Comparison of ENCODE assay signal across 10 mouse cellular contexts in the genomic region with DNA sequence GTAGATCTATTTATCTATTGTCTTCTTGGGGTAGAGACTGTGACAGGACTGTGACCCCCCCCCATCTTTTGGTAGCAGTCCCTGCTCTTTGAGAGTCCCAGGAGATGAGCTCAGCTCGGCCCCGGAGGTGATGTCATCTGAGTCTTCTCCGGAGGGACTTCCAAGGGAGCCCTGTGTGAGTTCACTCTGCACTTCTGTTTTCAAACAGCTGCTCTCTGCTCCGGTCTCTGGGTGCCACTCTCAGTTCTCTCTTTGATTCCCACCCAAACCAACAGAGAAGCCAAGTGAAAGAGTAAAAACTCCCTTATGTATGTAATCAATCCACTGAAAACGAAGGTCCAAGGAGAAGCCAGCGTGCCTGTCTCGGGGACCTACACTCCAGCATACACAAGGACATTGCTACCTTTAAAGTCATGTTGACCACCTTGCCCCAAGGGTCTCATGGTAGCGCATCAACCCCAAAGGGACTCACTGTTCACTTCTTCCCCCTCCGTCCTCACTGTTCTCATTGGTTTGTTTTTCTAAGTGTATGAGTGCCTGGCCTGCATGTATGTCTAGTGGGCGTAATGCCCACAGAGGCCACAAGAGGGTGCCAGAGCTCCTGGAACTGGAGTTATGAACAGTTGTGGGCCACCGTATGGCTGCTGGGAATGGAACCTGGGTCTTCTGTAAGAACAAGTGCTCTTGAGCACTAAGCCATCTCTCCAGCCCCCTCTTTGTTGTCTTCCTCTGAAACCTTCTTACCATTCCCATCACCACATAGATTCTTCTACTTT. TPM values are rescaled to one million over a fixed set of nuclear protein-coding genes. Genes with fewer than 3 reads are reported as not detected.
A peak's percentile ranks its signal among the peaks of the same experiment; 100 is the strongest.
DNase-seq lines count a peak whose midpoint lies in the region; ATAC-seq and TF ChIP-seq lines count a peak whose summit lies in the region.
"Had no signal": no experiment of that assay in that cellular context is flagged by ENCODE, and none has a peak within 500 bp of the region (broad histone marks: within the 10 kb centered on the region; RNA-seq: fewer than 3 reads in every experiment).

No protein-coding gene starts in this region.

- peak; percentile 24 to 59 for DNase-seq in adrenal gland, adult (ENCODE audit: inconsistent age in 2 of 2, low spot score in 1 of 2)
- no peak for DNase-seq in adrenal gland, postnatal 4 days (ENCODE audit: low spot score in 2 of 2)
- peak in 1 of 2 experiments; percentile 20 for DNase-seq in left cerebral cortex, adult 2 months (ENCODE audit: extremely low spot score in 1 of 2, low spot score in 2 of 2)
- DNase-seq in left cerebral cortex, postnatal 36 days (ENCODE audit: low spot score in 2 of 2), result no peak
- peak; percentile 33 for DNase-seq in c-Kit-positive CD71-positive TER-119-negative erythroid progenitor cells, embryonic 14.5 days (ENCODE audit: low read depth)
- DNase-seq in limb, embryonic 11.5 days (ENCODE audit: low spot score), result peak; percentile 71
- peak; percentile 68 for DNase-seq in retina, embryonic 14.5 days (ENCODE audit: low spot score)
- DNase-seq in gastrocnemius, postnatal 4 days (ENCODE audit: low spot score in 2 of 2), result no peak

- no peaks in the 10 kb centered on the region for H3K27me3 ChIP-seq in limb, embryonic 11.5 days (ENCODE audit: control insufficient read depth, insufficient read depth, low read length)

- 78% methylated on average over 11 of the region's 11 CpGs for WGBS in limb, embryonic 11.5 days

- H3K27ac ChIP-seq in left cerebral cortex, adult 2 months, result no peak overlapping the region
- no peak overlapping the region for H3K27ac ChIP-seq in limb, embryonic 11.5 days (replicated peaks; ENCODE audit: low read depth, low read length)

- intact Hi-C loops in left cerebral cortex, adult 2 months (cut with DNase I), result loop anchor here (1.0 to 10.0 kb wide), 4 partner anchors 77 to 455 kb away; no protein-coding TSS in a partner anchor
- intact Hi-C loops in left cerebral cortex, postnatal 36 days (cut with DNase I), result loop anchor here (1.0 to 5.0 kb wide), 4 partner anchors 48 to 109 kb away; no protein-coding TSS in a partner anchor

- H3K36me3 ChIP-seq in limb, embryonic 11.5 days (ENCODE audit: control insufficient read depth, insufficient read depth, low read length), result no peaks in the 10 kb centered on the region

- H3K4me3 ChIP-seq in left cerebral cortex, adult 2 months, result no peak overlapping the region
- H3K4me3 ChIP-seq in limb, embryonic 11.5 days (ENCODE audit: low read depth, low read length), result no peak overlapping the region

- H3K9me3 ChIP-seq in limb, embryonic 11.5 days (ENCODE audit: control insufficient read depth, low read length), result no peaks in the 10 kb centered on the region

- H3K4me1 ChIP-seq in limb, embryonic 11.5 days (ENCODE audit: control insufficient read depth, insufficient read depth, low read length), result no peaks in the 10 kb centered on the region

- TF ChIP-seq CTCF in left cerebral cortex, adult 2 months (IDR thresholded peaks at IDR 0.05), result peak; percentile 52

- H3K9ac ChIP-seq in limb, embryonic 11.5 days (ENCODE audit: low read length), result no peak overlapping the region

- ATAC-seq in limb, embryonic 11.5 days (ENCODE audit: insufficient number of reproducible peaks, low FRiP score, low TSS enrichment, low read depth), result no peak

- no peak overlapping the region for H3K4me2 ChIP-seq in limb, embryonic 11.5 days (ENCODE audit: low read depth, severe bottlenecking)

RNA-seq across cellular contexts. Expression of gene Tmprss13, which starts 19.5 kb away (rescaled TPM):
- under 1 TPM; 0.17 to 0.28 TPM for total RNA-seq in adrenal gland, postnatal 4 days (2021)
- total RNA-seq in left cerebral cortex, adult 2 months (2021), result not detected
- not detected for total RNA-seq in left cerebral cortex, postnatal 36 days (2021)
- 0.63 and 0.77 TPM in 2 replicates for polyA plus RNA-seq in limb, embryonic 11.5 days (2014; fragmentation: Nextera tagmentation; extraction: Ambion mirVana)
- under 1 TPM; 0.12 to 0.26 TPM for total RNA-seq in gastrocnemius, postnatal 4 days (2021)
- polyA plus RNA-seq: C2C12; large intestine, adult 2 months had no signal

RNA-seq across cellular contexts. Expression of gene Il10ra, which starts 30.5 kb away (rescaled TPM):
- 1 to 10 TPM; 2.6 to 2.7 TPM for total RNA-seq in adrenal gland, postnatal 4 days (2021)
- total RNA-seq in left cerebral cortex, adult 2 months (2021), result 1 to 10 TPM; 3.0 to 3.3 TPM
- total RNA-seq in left cerebral cortex, postnatal 36 days (2021), result 1 to 10 TPM; 2.9 to 3.9 TPM
- polyA plus RNA-seq in limb, embryonic 11.5 days (2014; fragmentation: Nextera tagmentation; extraction: Ambion mirVana), result 0.53 and 0.57 TPM in 2 replicates
- 1 to 10 TPM; 1.7 to 1.8 TPM for total RNA-seq in gastrocnemius, postnatal 4 days (2021)
- polyA plus RNA-seq: C2C12 had no signal

Comparison
In these comparisons a context has a peak if more than half of its experiments do, and no peak if none do; other contexts are left out.
1. DNase-seq: peak in adrenal gland, adult (2 of 2), c-Kit-positive CD71-positive TER-119-negative erythroid progenitor cells, embryonic 14.5 days (single experiment), limb, embryonic 11.5 days (single experiment) and retina, embryonic 14.5 days (single experiment); none in adrenal gland, postnatal 4 days (0 of 2), left cerebral cortex, postnatal 36 days (0 of 2) and gastrocnemius, postnatal 4 days (0 of 2).